Mouse (Mus musculus): ENCODE results near the gene Camk1d.

GRCm38 (mm10) chr2:5683366-5683765, 30.9 kb downstream of the Camk1d start:
- TF ChIP-seq EP300 (IDR thresholded peaks at IDR 0.05; ENCODE audit: low read depth): no peak
- no peak for TF ChIP-seq CTCF (IDR thresholded peaks at IDR 0.05; ENCODE audit: low read depth)

All from liver, embryonic 14.5 days (tissue).